ENCODE assay signal across 16 mouse cellular contexts in the genomic region with DNA sequence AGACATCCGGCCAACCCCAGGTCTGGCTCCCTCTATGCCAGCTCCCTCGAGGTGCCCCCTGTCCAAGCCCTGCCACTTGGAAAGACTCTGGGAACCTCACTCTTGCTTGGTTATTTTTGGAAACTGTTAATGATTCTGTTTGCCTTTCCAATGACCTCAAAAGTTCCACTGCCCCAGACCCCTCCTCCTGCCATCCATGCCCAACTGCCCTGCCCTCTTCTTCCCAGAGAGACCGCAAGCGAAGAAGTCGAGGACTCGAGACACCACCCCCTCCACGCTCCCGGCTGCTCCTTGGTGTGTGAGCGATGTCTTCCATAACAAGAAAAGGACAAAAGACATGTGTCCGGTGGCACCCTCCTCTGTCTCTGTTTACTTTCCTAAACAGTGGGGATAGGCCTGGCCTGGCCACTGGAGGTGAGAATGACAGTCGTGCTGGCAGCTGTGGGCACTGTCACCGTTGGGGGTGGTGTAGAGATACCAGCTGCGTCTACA. TPM values are rescaled to one million over a fixed set of nuclear protein-coding genes. Genes with fewer than 3 reads are reported as not detected.
DNase-seq lines count a peak whose midpoint lies in the region; ATAC-seq lines count a peak whose summit lies in the region.
"Had no signal": no experiment of that assay in that cellular context is flagged by ENCODE, and none has a peak within 500 bp of the region (broad histone marks: within the 10 kb centered on the region; RNA-seq: fewer than 3 reads in every experiment).

No protein-coding gene starts in this region.

- H3K36me3 ChIP-seq in forebrain, embryonic 11.5 days (ENCODE audit: control insufficient read depth, insufficient read depth, low read length), result no peaks in the 10 kb centered on the region
- no peaks in the 10 kb centered on the region for H3K36me3 ChIP-seq in forebrain, embryonic 14.5 days (ENCODE audit: control insufficient read depth, insufficient read depth, low read length)
- H3K36me3 ChIP-seq in limb, embryonic 12.5 days, result no peaks in the 10 kb centered on the region
- H3K36me3 ChIP-seq: embryonic facial prominence, embryonic 10.5 days; forebrain, embryonic 10.5 days had no signal

- 91% methylated on average over 13 of the region's 13 CpGs for WGBS in forebrain, embryonic 11.5 days
- WGBS in forebrain, embryonic 14.5 days, result 91% methylated on average over 13 of the region's 13 CpGs
- 92% methylated on average over 13 of the region's 13 CpGs for WGBS in limb, embryonic 12.5 days

- H3K9ac ChIP-seq in forebrain, embryonic 11.5 days (ENCODE audit: low read length), result no peak overlapping the region
- no peak overlapping the region for H3K9ac ChIP-seq in forebrain, embryonic 14.5 days (ENCODE audit: low read length)
- H3K9ac ChIP-seq in limb, embryonic 12.5 days (replicated peaks), result no peak overlapping the region

- H3K4me3 ChIP-seq in forebrain, embryonic 11.5 days (ENCODE audit: low read depth, low read length), result no peak overlapping the region
- H3K4me3 ChIP-seq in forebrain, embryonic 14.5 days (ENCODE audit: low read depth, low read length), result no peak overlapping the region
- no peak overlapping the region for H3K4me3 ChIP-seq in limb, embryonic 12.5 days (replicated peaks)
- H3K4me3 ChIP-seq: embryonic facial prominence, embryonic 10.5 days; forebrain, embryonic 10.5 days had no signal

- H3K27me3 ChIP-seq in forebrain, embryonic 11.5 days (ENCODE audit: control insufficient read depth, insufficient read depth, low read length), result no peaks in the 10 kb centered on the region
- no peaks in the 10 kb centered on the region for H3K27me3 ChIP-seq in forebrain, embryonic 14.5 days (replicated peaks; ENCODE audit: control insufficient read depth, insufficient read depth, low read length)
- H3K27me3 ChIP-seq in limb, embryonic 12.5 days, result no peaks in the 10 kb centered on the region

- H3K27ac ChIP-seq in forebrain, embryonic 11.5 days (ENCODE audit: low read depth, low read length), result no peak overlapping the region
- no peak overlapping the region for H3K27ac ChIP-seq in forebrain, embryonic 14.5 days (ENCODE audit: low read depth, low read length)
- peak overlapping the region; percentile 66; the same call in 1 of the 2 replicates for H3K27ac ChIP-seq in limb, embryonic 12.5 days
- H3K27ac ChIP-seq: embryonic facial prominence, embryonic 10.5 days; forebrain, embryonic 10.5 days had no signal

- H3K4me2 ChIP-seq in forebrain, embryonic 11.5 days (ENCODE audit: low read depth, low read length, severe bottlenecking), result no peak overlapping the region
- no peak overlapping the region for H3K4me2 ChIP-seq in forebrain, embryonic 14.5 days (ENCODE audit: low read length)
- H3K4me2 ChIP-seq in limb, embryonic 12.5 days, result no peak overlapping the region

- H3K4me1 ChIP-seq in forebrain, embryonic 11.5 days (replicated peaks; ENCODE audit: control insufficient read depth, insufficient read depth, low read length), result no peaks in the 10 kb centered on the region
- peaks cover 5% of the 10 kb centered on the region; the same call in 1 of the 2 replicates for H3K4me1 ChIP-seq in forebrain, embryonic 14.5 days (ENCODE audit: control insufficient read depth, insufficient read depth, low read length)
- H3K4me1 ChIP-seq in limb, embryonic 12.5 days (replicated peaks), result peaks cover 93% of the 10 kb centered on the region

- no peak for ATAC-seq in forebrain, embryonic 11.5 days (replicated peaks; ENCODE audit: low FRiP score)
- ATAC-seq in forebrain, embryonic 14.5 days, result no peak
- ATAC-seq in limb, embryonic 12.5 days (ENCODE audit: insufficient number of reproducible peaks, insufficient read depth, low FRiP score, low TSS enrichment, low read depth), result no peak
- no peak for ATAC-seq in erythroblast, adult 5-6 weeks (replicated peaks; ENCODE audit: low FRiP score, poor library complexity, severe bottlenecking)

- no peaks in the 10 kb centered on the region for H3K9me3 ChIP-seq in forebrain, embryonic 11.5 days (ENCODE audit: control insufficient read depth, low read length)
- H3K9me3 ChIP-seq in forebrain, embryonic 14.5 days (replicated peaks; ENCODE audit: control insufficient read depth, low read length), result no peaks in the 10 kb centered on the region
- no peaks in the 10 kb centered on the region for H3K9me3 ChIP-seq in limb, embryonic 12.5 days
- H3K9me3 ChIP-seq: embryonic facial prominence, embryonic 10.5 days; forebrain, embryonic 10.5 days had no signal

- peak; percentile 37 for DNase-seq in forebrain, embryonic 11.5 days (ENCODE audit: low spot score)
- DNase-seq in forebrain, embryonic 14.5 days (ENCODE audit: low spot score), result no peak
- peak; percentile 7 for DNase-seq in urinary bladder, postnatal 10 days (ENCODE audit: low spot score)
- DNase-seq in urinary bladder, adult 2 months (ENCODE audit: low spot score), result no peak
- DNase-seq in embryo, embryonic 11 days, result no peak
- DNase-seq in liver, result no peak
- DNase-seq: adrenal gland, adult 8-10 months; midbrain, embryonic 14.5 days had no signal

RNA-seq across cellular contexts. Expression of a gene that starts 33.3 kb away (rescaled TPM):
- not detected in 2 replicates for polyA plus RNA-seq in forebrain, embryonic 11.5 days (2014; fragmentation: Nextera tagmentation; extraction: Ambion mirVana)
- not detected in 2 replicates for polyA plus RNA-seq in forebrain, embryonic 14.5 days (2014; fragmentation: Nextera tagmentation; extraction: Ambion mirVana)
- not detected in 2 replicates for polyA plus RNA-seq in urinary bladder, adult 2 months (2012; rRNA removed)
- not detected in 2 replicates for polyA plus RNA-seq in limb, embryonic 12.5 days (2016; fragmentation: Nextera tagmentation; extraction: Ambion mirVana)
- total RNA-seq in erythroblast, adult 5-6 weeks (2015; ENCODE audit: low replicate concordance), result not detected in 2 replicates
- not detected in 2 replicates for total RNA-seq in erythroblast, adult 5-6 weeks (2017; ENCODE audit: low replicate concordance)
- total RNA-seq: adrenal gland, adult 8-10 months; left cerebral cortex, postnatal 10 days had no signal
- polyA plus RNA-seq: embryonic facial prominence, embryonic 10.5 days; forebrain, embryonic 10.5 days; hindbrain, embryonic 11.5 days; large intestine, adult 2 months; midbrain, embryonic 14.5 days; neural tube, embryonic 11.5 days had no signal

Comparison
In these comparisons a context has a peak if more than half of its experiments do, and no peak if none do; other contexts are left out.
1. DNase-seq: peak in forebrain, embryonic 11.5 days (single experiment) and urinary bladder, postnatal 10 days (single experiment); none in forebrain, embryonic 14.5 days (single experiment), urinary bladder, adult 2 months (single experiment), embryo, embryonic 11 days (single experiment) and liver (single experiment).